Mouse (Mus musculus) T-cell, adult 66 days (primary cell): ENCODE data around the gene Pfdn4. TPM values are rescaled to one million over a fixed set of nuclear protein-coding genes. Genes with fewer than 3 reads are reported as not detected.

Source experiments
- total RNA-seq, 2 experiments: library from RNA; stranded (reverse); gene quantifications; 3 replicates in 1 of 2; 4 replicates in 1 of 2; pipeline ENCODE4 v1.2.4; 2023

Gene Pfdn4
- 10 to 100 TPM; 23.6 to 24.5 TPM for total RNA-seq

GRCm38 (mm10) chr2:170496154-170496930, at the start of gene Pfdn4:
Gene Pfdn4 (plus strand): TSS chr2:170496428.

GRCm38 (mm10) chr2:170497091-170497566, 901 bp downstream of the Pfdn4 start, which contains the start of gene Cyp24a1:
Gene Cyp24a1 (minus strand): TSS chr2:170497145.

Other genes starting within 250 kb of the Pfdn4 start
- gene Bcas1, start 68.6 kb upstream of the Pfdn4 start, total RNA-seq = 1 to 10 TPM in 1 of 2 experiments, not detected in 1; 1.2 TPM
- not detected for gene Cyp24a1, start 717 bp downstream of the Pfdn4 start, total RNA-seq
- gene 4930470P17Rik, start 105.6 kb downstream of the Pfdn4 start, total RNA-seq = not detected
- gene Dok5, start 235.4 kb downstream of the Pfdn4 start, total RNA-seq = not detected